Mouse (Mus musculus): Measurements from ENCODE around the gene Ndufv2.
A peak's percentile ranks its signal among the peaks of the same experiment; 100 is the strongest.

Gene Ndufv2

DNA sequence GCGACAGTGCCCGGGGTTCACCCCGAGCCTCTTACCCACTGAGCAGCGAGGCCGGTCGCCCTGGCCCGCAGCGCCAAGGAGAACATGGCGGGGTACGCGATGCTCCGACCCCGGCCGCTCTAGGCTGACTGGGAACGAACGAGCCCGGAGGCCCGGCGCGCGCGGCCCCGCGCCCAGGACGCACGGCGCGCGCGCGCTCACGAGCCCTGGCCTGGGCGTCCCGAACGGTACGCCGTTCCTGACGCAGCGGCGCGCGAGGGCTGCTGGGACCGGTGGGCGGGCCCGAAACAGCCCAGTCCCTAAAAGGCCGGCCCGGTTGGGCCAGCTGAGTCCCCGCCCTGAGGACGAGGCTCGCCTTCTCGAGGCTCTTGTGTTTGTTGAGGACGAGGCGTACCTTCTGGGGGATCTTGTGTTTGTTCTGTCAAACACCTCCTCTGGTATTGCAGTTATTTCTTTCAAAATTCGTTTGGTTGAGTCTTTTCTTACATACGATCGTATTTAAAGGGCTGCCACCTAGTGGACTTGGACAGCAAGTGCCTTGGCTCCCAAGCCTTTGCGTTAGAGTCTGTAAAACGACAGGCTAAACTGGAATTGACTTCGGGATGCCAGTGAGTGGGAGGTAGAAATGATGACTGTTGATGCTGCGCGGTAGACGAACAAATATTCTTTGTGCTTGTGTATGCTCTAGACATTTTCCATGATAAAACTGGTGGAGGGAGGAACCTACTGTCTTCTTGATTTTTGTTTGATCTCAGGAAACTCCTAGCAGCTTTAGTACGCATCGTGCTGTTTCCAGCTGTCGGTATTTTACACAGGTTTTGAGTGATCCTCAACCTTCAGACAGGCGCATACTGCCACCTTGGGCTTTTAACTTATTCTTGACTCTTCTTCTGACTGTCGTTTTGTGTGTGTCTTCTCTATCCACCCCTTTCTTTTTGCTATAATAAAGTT, at the start of gene Ndufv2:
Gene Ndufv2, minus strand, starts transcription at position 180 of the 951 bp plus-strand sequence.
- DNase-seq = peak; percentile 89 to 94

DNA sequence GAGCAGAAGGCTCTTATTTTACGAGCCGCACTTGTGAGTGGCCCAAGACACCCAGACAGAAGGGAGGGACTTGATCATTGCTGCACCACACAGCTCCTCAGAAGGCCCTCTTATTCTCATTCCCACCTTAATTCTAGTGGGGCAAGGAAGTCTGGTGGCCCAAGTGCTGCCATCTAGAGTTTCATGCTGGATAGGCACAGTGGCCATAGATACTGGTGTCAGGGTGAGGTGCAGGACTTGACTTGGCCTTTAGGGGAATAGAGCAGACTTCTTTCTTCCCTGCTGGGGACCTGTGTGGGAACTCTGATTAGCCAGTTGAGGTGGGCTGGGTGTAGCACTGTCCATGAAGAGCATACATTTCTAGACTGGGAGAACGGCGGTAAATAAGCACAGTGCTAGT, 29.9 kb upstream of the Ndufv2 start:
- no peak for DNase-seq

GRCm38 (mm10) chr17:66130371-66130770, 29.0 kb upstream of the Ndufv2 start:
- no peak for DNase-seq

DNA sequence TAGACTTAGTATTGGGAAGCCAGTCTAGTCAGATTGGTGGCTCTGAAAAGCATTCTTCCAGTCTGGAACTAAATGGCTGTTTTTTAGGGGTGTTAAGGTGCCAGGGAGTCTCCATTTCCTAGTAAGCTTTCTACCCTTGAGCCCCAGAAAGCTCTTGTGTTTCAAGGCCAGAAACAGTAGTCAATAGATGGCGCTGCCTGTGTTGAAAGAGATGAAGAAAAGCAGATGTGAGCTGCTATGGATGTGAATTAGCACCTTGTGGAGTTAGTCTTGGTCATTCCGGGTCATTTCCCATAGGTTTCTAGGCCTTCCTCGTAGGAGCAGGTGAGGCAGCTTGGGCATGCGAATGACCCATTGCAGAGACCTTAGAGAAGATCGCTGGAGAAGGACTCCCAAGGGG, 23.9 kb upstream of the Ndufv2 start:
- no peak for DNase-seq

DNA sequence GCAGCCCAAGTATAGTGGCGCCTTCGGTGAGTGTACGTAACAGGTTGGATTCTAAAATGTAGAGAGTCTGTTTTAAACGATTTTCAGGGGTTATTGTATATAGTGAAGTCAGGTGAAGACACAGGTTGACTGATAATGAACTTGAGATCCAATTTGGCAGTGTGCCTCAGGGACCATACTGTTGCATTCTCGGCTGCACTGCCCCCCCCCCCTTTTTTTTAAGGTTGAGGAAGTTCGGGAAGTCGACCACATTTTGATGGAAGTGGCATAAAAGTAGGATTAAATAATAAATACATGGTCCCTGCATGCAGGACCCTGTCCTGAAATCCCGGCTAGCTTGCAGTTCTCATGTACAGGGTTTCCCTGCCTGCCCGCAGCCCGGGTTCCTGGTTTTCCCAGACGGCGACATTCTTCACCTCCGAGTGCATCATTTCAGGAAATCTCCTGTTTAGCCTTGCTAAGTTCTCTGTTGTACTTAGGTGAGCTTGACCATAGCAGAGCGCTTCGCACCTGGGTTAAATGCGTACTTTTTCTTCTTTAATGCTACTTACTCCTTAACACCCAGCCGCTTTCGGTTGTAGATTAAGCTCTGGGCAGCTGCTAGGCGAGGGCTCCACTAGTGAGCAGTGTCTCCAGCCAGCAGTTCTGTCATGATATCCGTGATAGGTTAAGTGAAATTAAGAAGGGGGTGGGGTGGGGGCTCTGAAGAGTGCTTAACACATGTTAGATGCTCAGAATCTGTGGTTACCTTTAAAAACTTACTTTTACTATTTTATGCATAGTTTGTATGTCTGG, 22.7 kb upstream of the Ndufv2 start:
- no peak for DNase-seq

DNA sequence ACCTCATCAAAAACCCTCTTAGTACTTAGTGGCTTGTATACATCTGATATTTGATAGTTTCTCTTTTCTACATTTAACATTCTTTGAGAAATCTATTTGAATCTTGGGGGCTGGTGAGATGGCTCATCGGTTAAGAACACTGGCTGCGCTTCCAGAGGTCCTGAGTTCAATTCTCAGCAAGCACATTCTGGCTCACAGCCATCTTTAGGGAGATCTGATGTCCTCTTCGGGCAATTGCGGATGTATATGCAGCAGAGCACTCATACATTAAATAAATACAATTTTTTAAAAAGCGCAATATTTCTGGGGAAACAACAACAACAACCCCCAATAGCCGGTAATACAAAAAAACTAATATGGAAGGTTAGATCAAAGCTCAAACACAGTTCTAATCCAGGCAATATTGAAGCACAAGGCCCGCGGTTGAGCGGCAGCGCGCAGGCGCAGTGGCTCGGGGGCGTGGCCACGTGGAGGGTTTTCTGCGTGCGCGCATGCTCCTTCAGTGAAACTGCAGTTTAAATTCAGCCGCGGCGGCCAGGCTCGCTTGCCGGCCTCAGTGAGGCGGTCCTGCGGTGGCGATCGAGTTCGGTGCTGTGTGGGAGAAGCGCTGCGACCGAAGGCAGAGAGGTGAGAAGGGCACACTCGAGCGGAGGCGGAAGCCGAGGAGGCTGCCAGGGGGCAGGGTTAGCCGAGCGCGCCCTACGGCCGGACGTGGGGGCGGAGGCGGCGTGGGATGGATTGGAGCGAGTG, 21.9 kb upstream of the Ndufv2 start, which contains the start of gene Ddx11:
Gene Ddx11, plus strand, starts transcription at position 455 of the 750 bp plus-strand sequence.
- DNase-seq = peak; percentile 96

DNA sequence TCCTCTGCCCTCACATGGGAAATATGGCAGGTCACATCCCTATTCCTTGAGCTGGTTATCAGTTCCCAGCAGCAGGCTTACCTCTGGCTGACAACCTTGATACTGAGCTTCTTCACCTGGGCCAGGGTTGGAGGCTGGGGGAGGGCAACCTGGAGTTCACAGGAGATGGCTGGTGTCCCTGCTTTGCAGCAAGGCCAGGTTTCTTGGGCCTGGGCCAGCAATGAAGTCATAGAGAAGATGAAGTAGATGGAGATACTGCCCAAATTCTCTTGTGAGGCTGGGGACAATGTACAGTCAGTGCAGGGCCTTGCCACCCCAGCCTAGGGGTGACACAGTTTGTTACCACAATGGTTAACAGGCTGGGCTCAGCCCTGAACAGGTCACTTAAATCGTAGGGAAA, 19.3 kb upstream of the Ndufv2 start:
- DNase-seq = peak; percentile 52 to 55

GRCm38 (mm10) chr17:66118991-66119390, 17.6 kb upstream of the Ndufv2 start:
- peak; percentile 24 to 42 for DNase-seq

DNA sequence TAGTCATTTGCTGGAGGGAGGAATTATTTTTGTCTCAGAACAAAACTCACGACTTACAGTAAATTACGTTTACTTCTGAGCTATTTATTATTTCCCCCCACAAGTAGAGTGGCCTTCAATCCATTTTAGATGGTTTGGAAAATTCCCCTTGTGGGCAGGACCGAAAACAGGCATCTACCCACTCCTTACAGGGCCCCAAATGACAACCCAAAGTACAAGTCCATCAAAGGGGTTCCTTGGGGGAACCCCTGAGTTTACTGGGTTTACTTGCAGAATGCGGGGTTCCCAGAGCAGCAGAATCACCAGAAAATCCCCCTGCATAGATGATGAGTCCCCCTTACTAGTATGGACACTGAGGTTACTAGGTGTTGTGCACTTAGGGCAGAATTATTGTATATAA, 10.8 kb upstream of the Ndufv2 start:
- DNase-seq = no peak

DNA sequence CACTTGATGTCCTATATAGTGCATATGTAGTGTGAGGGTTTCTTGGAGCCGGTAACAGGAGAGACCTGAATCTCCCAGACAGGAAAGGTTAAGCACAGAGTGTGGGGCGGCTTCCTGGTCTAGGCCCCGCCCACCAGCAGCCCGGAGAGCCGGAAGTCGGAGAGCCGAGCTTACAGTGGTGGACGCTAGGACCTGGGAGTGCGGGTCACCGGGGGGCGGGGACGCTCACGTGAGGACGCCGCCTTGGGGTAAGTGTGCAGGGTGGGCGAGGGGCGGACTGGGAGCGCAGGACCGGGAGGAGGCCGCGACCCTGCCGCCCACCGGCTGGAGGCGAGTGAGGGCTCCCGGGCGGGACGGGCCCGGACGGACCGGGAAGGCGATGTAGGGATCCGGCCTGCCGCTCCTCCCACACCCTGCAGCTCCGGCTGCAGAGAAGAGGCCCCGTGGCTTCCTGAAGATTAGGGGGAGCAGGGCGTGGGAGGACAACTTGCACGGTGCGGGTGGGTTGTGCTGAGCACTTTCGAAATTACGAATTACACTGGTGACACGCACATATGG, 10.1 kb upstream of the Ndufv2 start, which contains the start of gene Washc1:
Gene Washc1, plus strand, starts transcription at position 144 of the 558 bp plus-strand sequence.
- DNase-seq = peak; percentile 85 to 90

- DNase-seq = no peak
Observed at GRCm38 (mm10) chr17:66110746-66111145, 9.4 kb upstream of the Ndufv2 start.

DNA sequence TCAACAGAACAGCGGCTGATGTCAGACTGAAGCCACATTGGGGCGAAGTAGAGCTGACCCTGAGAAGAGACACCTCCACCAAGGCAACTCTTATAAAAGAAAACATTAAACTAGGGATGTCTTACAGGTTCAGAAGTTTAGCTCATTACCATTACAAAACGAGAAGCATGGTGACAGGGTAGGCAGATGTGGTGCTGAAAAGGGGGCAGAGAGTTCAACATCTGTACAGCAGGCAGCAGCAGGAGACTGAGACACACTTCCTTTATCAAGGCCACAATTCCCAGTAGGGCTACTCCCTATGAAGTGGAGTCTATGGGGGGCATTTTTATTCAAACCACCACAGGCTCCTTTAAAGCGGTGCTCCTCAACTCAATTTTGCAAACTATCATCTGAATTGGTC, 6.8 kb upstream of the Ndufv2 start:
- no peak for DNase-seq

GRCm38 (mm10) chr17:66107466-66107865, 6.1 kb upstream of the Ndufv2 start:
- DNase-seq = no peak

- peak; percentile 63 to 67 for DNase-seq
Observed at GRCm38 (mm10) chr17:66106601-66107267, 5.4 kb upstream of the Ndufv2 start.

DNA sequence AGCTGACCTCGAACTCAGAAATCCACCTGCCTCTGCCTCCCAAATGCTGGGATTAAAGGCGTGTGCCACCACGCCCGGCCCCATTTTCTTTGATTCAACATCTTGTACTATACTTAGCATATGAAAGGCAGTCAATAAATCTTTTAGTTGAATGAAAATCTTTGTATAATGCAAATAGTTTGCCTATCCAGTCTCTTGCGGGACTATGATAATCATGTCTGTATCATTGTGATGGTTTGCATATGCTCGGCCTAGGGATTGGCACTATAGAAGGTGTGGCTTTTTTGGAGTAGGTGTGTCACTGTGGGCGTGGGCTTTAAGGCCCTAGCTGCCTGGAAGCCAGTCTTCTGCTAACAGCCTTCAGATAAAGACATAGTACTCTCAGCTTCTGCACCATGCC, 2.7 kb upstream of the Ndufv2 start:
- DNase-seq = no peak

DNA sequence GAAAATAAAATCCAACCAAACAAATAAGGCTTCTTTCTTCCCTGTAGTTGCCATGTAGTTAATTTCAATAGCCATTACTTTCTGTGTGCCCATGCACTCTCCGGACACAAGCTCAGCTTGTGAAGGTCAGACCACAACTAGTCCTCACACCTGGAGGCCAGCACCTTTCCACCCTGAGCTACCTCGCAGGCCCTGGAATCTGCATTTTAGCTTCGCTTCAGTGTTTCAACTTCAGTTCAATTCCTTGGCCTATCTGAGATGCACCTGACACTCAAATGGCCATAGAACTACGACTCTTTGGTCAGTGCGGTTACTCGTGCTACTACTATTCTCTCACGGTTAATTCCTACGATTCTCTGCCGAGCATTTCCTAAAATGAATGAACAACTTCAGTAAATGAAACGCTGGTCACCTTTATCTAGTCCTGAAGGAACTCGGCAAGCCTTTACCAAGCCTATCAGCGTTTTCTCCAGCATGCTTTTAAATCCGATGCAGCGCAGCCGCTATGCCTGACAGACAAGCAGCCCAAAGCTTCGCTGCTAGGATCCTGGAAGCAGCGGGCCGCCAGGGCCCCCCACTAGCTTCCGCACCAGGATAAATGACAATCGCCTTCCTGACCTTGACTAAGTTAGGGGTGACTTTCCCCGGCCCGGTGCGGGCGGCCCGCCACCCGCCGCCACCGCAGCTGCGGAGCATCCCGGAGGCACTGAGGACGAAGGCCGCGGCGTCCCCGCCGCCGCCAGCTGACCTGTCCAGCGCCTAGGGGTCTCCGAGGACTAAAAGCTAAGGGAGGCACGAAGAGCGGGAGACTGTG, 586 bp downstream of the Ndufv2 start:
- DNase-seq = peak in 1 of 2 experiments; percentile 24

GRCm38 (mm10) chr17:66092664-66093063, 8.7 kb downstream of the Ndufv2 start:
- no peak for DNase-seq

GRCm38 (mm10) chr17:66092065-66092464, 9.3 kb downstream of the Ndufv2 start:
- DNase-seq = no peak

DNA sequence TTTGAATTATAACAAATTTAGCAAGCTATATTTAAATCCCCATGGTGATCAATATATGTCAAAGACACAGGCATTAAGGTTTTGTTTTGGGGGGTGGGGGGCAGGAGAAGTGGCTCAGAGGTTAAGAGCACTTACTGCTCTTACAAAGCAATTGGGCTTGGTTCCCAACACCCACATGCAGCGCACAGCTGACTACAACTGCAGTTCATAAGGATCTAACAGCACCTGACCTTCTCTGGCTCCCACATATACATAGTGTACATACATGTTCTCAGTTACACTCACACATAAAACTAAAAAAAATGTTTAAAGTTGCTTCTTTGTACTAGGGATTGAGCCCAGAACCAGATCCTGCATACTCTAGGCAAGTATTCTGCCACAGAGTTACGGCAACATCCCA, 10.0 kb downstream of the Ndufv2 start:
- DNase-seq = no peak

DNA sequence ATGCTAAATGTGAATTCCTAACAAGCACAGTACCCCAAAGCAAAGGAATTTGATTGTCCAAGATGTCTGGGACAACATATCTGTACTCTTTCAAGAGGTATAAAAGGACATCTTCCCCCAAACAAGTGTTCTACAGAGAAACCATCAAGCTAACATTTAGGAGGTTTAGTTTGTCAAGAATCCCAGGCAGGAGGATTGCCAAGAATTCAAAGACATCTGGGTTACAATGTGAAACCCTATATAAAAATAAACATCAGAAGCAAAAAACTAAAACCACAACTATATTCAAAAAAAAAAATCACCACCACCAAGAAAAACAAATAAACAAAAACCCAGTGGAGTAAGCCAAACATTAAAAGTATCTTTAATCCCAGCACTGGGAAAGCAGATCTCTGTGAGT, 11.1 kb downstream of the Ndufv2 start:
- no peak for DNase-seq

GRCm38 (mm10) chr17:66085038-66085437, 16.3 kb downstream of the Ndufv2 start:
- DNase-seq = no peak

Measured in cerebellum, postnatal 36 days (tissue).